Mouse (Mus musculus) limb, embryonic 10.5 days (tissue): Measurements from ENCODE around the gene Ntm. TPM values are rescaled to one million over a fixed set of nuclear protein-coding genes. Genes with fewer than 3 reads are reported as not detected.

Experiments
- DNase-seq: peaks from one replicate; pipeline ENCODE4 v3.0.0-alpha.2; 2017; ENCODE audit warnings: low spot score
- H3K27ac ChIP-seq: fragments of 300-500 bp; sonication (generic); 2 replicates; pipeline ENCODE4 v1.5.1; 2016; ENCODE audit warnings: mild to moderate bottlenecking
- H3K27me3 ChIP-seq: fragments of 300-500 bp; sonication (generic); 2 replicates; pipeline ENCODE4 v1.6.1; 2016; ENCODE audit warnings: low read depth, mild to moderate bottlenecking; ENCODE audit not compliant: poor library complexity, severe bottlenecking
- H3K36me3 ChIP-seq: fragments of 300-500 bp; sonication (generic); 2 replicates; pipeline ENCODE4 v1.6.1; 2016; ENCODE audit warnings: mild to moderate bottlenecking, moderate library complexity
- H3K4me1 ChIP-seq: fragments of 300-500 bp; sonication (generic); 2 replicates; pipeline ENCODE4 v1.6.1; 2016
- H3K4me3 ChIP-seq: fragments of 300-500 bp; sonication (generic); 2 replicates; pipeline ENCODE4 v1.5.1; 2016; ENCODE audit warnings: mild to moderate bottlenecking, moderate library complexity
- H3K9me3 ChIP-seq: fragments of 300-500 bp; sonication (generic); replicated peaks from 2 replicates; pipeline ENCODE4 v1.6.1; 2016; ENCODE audit warnings: mild to moderate bottlenecking
- WGBS: fragments of 180-500 bp; shearing (Covaris S2); methylation state at CpG from one replicate; pipeline ENCODE4 v1.1.7; 2016; 5-methylcytosine and 5-hydroxymethylcytosine counted together
- polyA plus RNA-seq: library from polyadenylated mRNA; unstranded; fragments of >200 nt; fragmentation: Nextera tagmentation; extraction: Ambion mirVana; gene quantifications from 2 replicates; pipeline ENCODE4 v1.2.1, GENCODE M21; 2016

The Ntm gene
- polyA plus RNA-seq, 1 experiment from 2014 or later, result 12.7 TPM

GRCm38 (mm10) chr9:29250813-29251212 is 712.1 kb downstream of the Ntm start:
- H3K36me3 ChIP-seq, result no peaks in the 10 kb centered on the region
- H3K9me3 ChIP-seq, result no peaks in the 10 kb centered on the region
- no peak overlapping the region for H3K4me3 ChIP-seq
- WGBS, result 72% methylated on average over 3 of the region's 3 CpGs
- DNase-seq, result no peak
- no peaks in the 10 kb centered on the region for H3K4me1 ChIP-seq
- no peak overlapping the region for H3K27ac ChIP-seq
- no peaks in the 10 kb centered on the region for H3K27me3 ChIP-seq

- no peak overlapping the region for H3K27ac ChIP-seq
- WGBS, result 78% methylated on average over 3 of the region's 3 CpGs
- no peak overlapping the region for H3K4me3 ChIP-seq
- H3K9me3 ChIP-seq, result no peaks in the 10 kb centered on the region
- no peak for DNase-seq
- H3K27me3 ChIP-seq, result no peaks in the 10 kb centered on the region
- H3K36me3 ChIP-seq, result no peaks in the 10 kb centered on the region
- H3K4me1 ChIP-seq, result no peaks in the 10 kb centered on the region
Measured at GRCm38 (mm10) chr9:29247812-29248211, 715.1 kb downstream of the Ntm start.

- DNase-seq, result no peak
- Histone ChIP-seq H3K9me3 (no peaks in the 10 kb centered on the region), H3K36me3 (no peaks in the 10 kb centered on the region), H3K27me3 (no peaks in the 10 kb centered on the region), H3K4me1 (no peaks in the 10 kb centered on the region), H3K27ac (no peak overlapping the region), H3K4me3 (no peak overlapping the region)
- WGBS, result 91% methylated on average over 2 of the region's 2 CpGs
Measured at GRCm38 (mm10) chr9:29244006-29244405, 718.9 kb downstream of the Ntm start.

- Histone ChIP-seq H3K4me3 (no peak overlapping the region), H3K27ac (no peak overlapping the region), H3K9me3 (no peaks in the 10 kb centered on the region), H3K36me3 (no peaks in the 10 kb centered on the region), H3K4me1 (no peaks in the 10 kb centered on the region), H3K27me3 (no peaks in the 10 kb centered on the region)
- DNase-seq, result no peak
- 87% methylated on average over 8 of the region's 8 CpGs for WGBS
Measured at GRCm38 (mm10) chr9:29242497-29243422, 720.2 kb downstream of the Ntm start.

GRCm38 (mm10) chr9:29240797-29241196 is 722.1 kb downstream of the Ntm start:
- H3K27me3 ChIP-seq, result no peaks in the 10 kb centered on the region
- no peaks in the 10 kb centered on the region for H3K36me3 ChIP-seq
- H3K4me3 ChIP-seq, result no peak overlapping the region
- no peak overlapping the region for H3K27ac ChIP-seq
- H3K9me3 ChIP-seq, result no peaks in the 10 kb centered on the region
- no peak for DNase-seq
- 95% methylated on average over 2 of the region's 2 CpGs for WGBS
- H3K4me1 ChIP-seq, result no peaks in the 10 kb centered on the region

- H3K27ac ChIP-seq, result no peak overlapping the region
- 88% methylated on average over 3 of the region's 3 CpGs for WGBS
- no peaks in the 10 kb centered on the region for H3K27me3 ChIP-seq
- no peaks in the 10 kb centered on the region for H3K4me1 ChIP-seq
- no peaks in the 10 kb centered on the region for H3K9me3 ChIP-seq
- H3K36me3 ChIP-seq, result no peaks in the 10 kb centered on the region
- H3K4me3 ChIP-seq, result no peak overlapping the region
- no peak for DNase-seq
Measured at GRCm38 (mm10) chr9:29238973-29239372, 724.0 kb downstream of the Ntm start.

DNA sequence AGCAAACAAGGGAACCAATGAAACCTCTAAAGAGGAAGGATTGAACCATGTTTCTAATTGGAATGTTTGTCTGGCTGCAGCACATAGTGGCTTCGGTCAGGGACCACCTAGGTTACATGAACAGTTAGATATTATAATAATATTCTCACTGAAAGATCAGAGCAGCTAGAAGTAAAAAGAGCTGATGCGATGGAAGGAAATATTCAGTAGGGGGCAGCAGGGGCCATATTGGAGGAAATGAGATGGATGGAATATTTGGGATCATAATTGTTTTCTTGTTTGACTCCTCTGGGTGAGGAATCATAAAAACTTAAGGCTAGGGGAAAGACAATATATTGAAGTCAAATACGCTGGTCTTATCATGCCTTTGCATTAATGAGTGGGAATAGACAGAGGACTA is 726.2 kb downstream of the Ntm start:
- no peaks in the 10 kb centered on the region for H3K9me3 ChIP-seq
- no peak overlapping the region for H3K4me3 ChIP-seq
- no peaks in the 10 kb centered on the region for H3K36me3 ChIP-seq
- no peaks in the 10 kb centered on the region for H3K27me3 ChIP-seq
- 93% methylated on average over 3 of the region's 3 CpGs for WGBS
- H3K27ac ChIP-seq, result no peak overlapping the region
- DNase-seq, result no peak
- H3K4me1 ChIP-seq, result no peaks in the 10 kb centered on the region

DNA sequence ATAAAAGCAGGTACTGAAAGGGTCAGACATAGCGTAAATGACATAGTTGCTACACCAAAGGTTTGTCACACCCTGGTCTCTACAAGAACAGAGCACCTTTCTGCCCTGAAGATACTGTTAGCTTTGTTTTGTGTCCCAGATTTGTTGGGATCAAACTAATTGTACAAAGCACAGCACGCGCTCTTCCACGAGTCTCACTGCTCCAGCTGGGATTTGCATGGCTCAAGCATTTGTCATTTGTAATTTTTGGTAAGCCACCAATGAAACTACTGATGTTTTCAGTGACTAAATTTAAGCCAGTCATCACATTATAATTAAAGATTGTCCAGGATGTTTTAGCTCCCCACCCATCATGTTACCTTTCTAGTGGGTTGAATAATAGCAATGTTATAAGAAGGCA is 735.2 kb downstream of the Ntm start:
- H3K27me3 ChIP-seq, result no peaks in the 10 kb centered on the region
- no peak overlapping the region for H3K27ac ChIP-seq
- H3K36me3 ChIP-seq, result no peaks in the 10 kb centered on the region
- H3K9me3 ChIP-seq, result no peaks in the 10 kb centered on the region
- H3K4me1 ChIP-seq, result peaks cover 7% of the 10 kb centered on the region
- DNase-seq, result no peak
- WGBS, result 87% methylated on average over 4 of the region's 4 CpGs
- H3K4me3 ChIP-seq, result no peak overlapping the region

DNA sequence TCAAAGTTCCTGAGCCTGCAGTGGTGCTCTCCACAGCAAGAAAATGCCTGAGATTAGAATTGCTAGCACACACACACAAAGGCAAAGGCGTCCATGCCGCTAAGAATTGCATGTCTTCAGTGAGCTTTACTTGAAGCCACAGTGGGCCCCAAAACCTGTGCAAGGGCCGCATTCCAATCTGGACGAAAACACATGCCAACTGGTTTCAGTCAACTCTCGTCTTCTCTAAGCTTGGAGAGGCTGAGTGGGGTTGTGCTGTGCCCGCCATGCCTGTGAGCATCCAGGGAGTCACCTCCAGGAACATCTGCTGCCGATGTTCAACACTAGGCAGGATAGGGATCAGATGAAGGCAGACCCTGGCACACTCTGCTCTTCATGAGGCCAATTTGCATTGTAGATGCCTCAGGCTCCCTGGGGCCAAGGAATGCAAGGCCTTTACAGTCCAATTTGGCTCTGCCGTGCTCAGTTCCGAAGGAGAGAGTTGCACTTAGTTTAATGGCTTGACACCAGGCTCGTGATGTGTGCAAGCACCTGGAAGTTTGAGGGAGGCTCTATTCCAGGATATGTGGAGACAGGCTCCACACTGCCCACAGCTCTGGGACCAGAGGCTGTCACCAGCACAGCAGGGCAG is 739.9 kb downstream of the Ntm start:
- WGBS, result 62% methylated on average over 10 of the region's 10 CpGs
- peaks cover 35% of the 10 kb centered on the region for H3K4me1 ChIP-seq
- no peaks in the 10 kb centered on the region for H3K9me3 ChIP-seq
- H3K27me3 ChIP-seq, result no peaks in the 10 kb centered on the region
- no peak overlapping the region for H3K27ac ChIP-seq
- DNase-seq, result no peak
- H3K4me3 ChIP-seq, result no peak overlapping the region
- H3K36me3 ChIP-seq, result no peaks in the 10 kb centered on the region

- Histone ChIP-seq H3K36me3 (no peaks in the 10 kb centered on the region), H3K27ac (no peak overlapping the region), H3K4me1 (peaks cover 35% of the 10 kb centered on the region), H3K4me3 (no peak overlapping the region), H3K9me3 (no peaks in the 10 kb centered on the region), H3K27me3 (no peaks in the 10 kb centered on the region)
- DNase-seq, result no peak
- 22% methylated on average over 5 of the region's 5 CpGs for WGBS
Measured at GRCm38 (mm10) chr9:29220941-29221615, 741.9 kb downstream of the Ntm start.

DNA sequence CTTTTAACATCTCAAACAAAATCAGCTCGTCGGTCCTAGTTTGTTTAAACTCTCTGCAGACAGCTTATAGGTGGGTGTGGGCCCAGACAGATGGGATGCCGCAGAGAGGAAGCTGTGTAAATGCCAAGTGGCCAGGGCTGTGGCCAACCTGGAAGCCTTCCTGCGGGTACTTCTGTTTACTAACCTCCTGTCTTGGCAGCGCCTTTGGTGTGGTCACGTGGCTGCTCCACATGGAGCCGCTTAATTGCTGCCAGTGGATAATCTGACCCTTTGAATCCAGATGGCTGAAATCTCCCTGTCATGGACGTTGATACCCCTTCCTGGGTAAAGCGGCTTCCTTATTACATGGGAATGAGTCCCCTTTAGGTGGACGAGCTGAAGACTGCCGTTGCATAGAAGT is 742.4 kb downstream of the Ntm start:
- peak; percentile 46 for DNase-seq
- no peak overlapping the region for H3K4me3 ChIP-seq
- H3K27me3 ChIP-seq, result no peaks in the 10 kb centered on the region
- no peak overlapping the region for H3K27ac ChIP-seq
- peaks cover 35% of the 10 kb centered on the region for H3K4me1 ChIP-seq
- H3K9me3 ChIP-seq, result no peaks in the 10 kb centered on the region
- WGBS, result 34% methylated on average over 11 of the region's 11 CpGs
- no peaks in the 10 kb centered on the region for H3K36me3 ChIP-seq

DNA sequence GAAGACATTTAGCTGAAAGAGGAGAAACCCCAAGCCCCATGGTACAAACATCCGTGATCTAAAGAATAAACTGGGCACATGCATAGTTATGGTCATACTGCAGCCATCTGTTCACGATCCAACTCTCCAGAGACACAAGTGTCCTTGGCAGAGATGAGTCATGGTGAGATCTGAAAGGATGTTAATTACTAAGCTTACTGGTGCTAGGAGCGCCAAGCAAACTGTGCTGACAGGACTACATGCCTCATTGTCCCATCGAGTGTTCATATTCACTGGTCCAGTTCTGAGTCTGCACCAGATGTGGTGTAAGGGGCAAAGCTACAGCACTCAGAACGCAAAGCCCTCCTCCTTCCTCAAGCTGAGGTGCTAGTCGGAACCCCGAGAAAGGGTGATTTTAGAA is 745.0 kb downstream of the Ntm start:
- H3K27me3 ChIP-seq, result no peaks in the 10 kb centered on the region
- no peaks in the 10 kb centered on the region for H3K36me3 ChIP-seq
- peaks cover 30% of the 10 kb centered on the region for H3K4me1 ChIP-seq
- no peak overlapping the region for H3K27ac ChIP-seq
- no peak for DNase-seq
- H3K4me3 ChIP-seq, result no peak overlapping the region
- WGBS, result 91% methylated on average over 7 of the region's 7 CpGs
- no peaks in the 10 kb centered on the region for H3K9me3 ChIP-seq

- WGBS, result 93% methylated on average over 8 of the region's 8 CpGs
- no peaks in the 10 kb centered on the region for H3K27me3 ChIP-seq
- DNase-seq, result no peak
Measured at GRCm38 (mm10) chr9:29216528-29216927, 746.4 kb downstream of the Ntm start.

More at GRCm38 (mm10) chr9:29216528-29216927, 746.4 kb downstream of the Ntm start:
- Histone ChIP-seq H3K27ac (no peak overlapping the region), H3K9me3 (no peaks in the 10 kb centered on the region), H3K4me3 (no peak overlapping the region), H3K4me1 (peaks cover 18% of the 10 kb centered on the region), H3K36me3 (no peaks in the 10 kb centered on the region)
